Mouse (Mus musculus): Measurements from ENCODE around the gene Mr1. TPM values are rescaled to one million over a fixed set of nuclear protein-coding genes. Genes with fewer than 3 reads are reported as not detected.
A peak's percentile ranks its signal among the peaks of the same experiment; 100 is the strongest.

Mr1 gene
- polyA plus RNA-seq, 1 experiment, result 3.9 TPM

GRCm38 (mm10) chr1:155090736-155091135 is 55.9 kb downstream of the Mr1 start:
- Histone ChIP-seq H3K79me2 (ENCODE audit: control insufficient read depth, insufficient read depth) (peaks cover 10% of the 10 kb centered on the region), H3ac (ENCODE audit: control insufficient read depth, insufficient read length) (no peak overlapping the region), H3K4me2 (ENCODE audit: low read depth) (peak overlapping the region; percentile 91), H3K36me3 (ENCODE audit: control insufficient read depth, insufficient read depth) (no peaks in the 10 kb centered on the region), H3K4me3 (no peak overlapping the region), H3K27me3 (ENCODE audit: control insufficient read depth, insufficient read depth, insufficient read length) (no peaks in the 10 kb centered on the region)
- TF ChIP-seq E2F4 (IDR thresholded peaks at IDR 0.05; ENCODE audit: insufficient read depth) (no peak), POLR2AphosphoS2 (IDR thresholded peaks at IDR 0.05; ENCODE audit: insufficient read length, low read depth) (no peak)

- Histone ChIP-seq H3K79me2 (ENCODE audit: control insufficient read depth, insufficient read depth) (peaks cover 5% of the 10 kb centered on the region), H3K4me3 (no peak overlapping the region), H3K27me3 (ENCODE audit: control insufficient read depth, insufficient read depth, insufficient read length) (no peaks in the 10 kb centered on the region), H3K36me3 (ENCODE audit: control insufficient read depth, insufficient read depth) (no peaks in the 10 kb centered on the region), H3ac (ENCODE audit: control insufficient read depth, insufficient read length) (no peak overlapping the region), H3K4me2 (ENCODE audit: low read depth) (no peak overlapping the region)
- TF ChIP-seq POLR2AphosphoS2 (IDR thresholded peaks at IDR 0.05; ENCODE audit: insufficient read length, low read depth), result no peak
- TF ChIP-seq MYOG (IDR thresholded peaks at IDR 0.05; ENCODE audit: control insufficient read depth in 1 of 3, insufficient read depth in 1 of 3, insufficient read length in 2 of 3, low read depth in 2 of 3), result peak in 1 of 3 experiments; percentile 51
- no peak for TF ChIP-seq TCF3 (IDR thresholded peaks at IDR 0.05; ENCODE audit: insufficient read length, low read depth)
- TF ChIP-seq MYOD1 (IDR thresholded peaks at IDR 0.05; ENCODE audit: control insufficient read depth in 1 of 3, insufficient read length in 2 of 3, low read depth in 2 of 3), result peak in 2 of 3 experiments; percentile 26 to 42
- TF ChIP-seq MAX (IDR thresholded peaks at IDR 0.05; ENCODE audit: low read depth), result no peak
- TF ChIP-seq REST (IDR thresholded peaks at IDR 0.05; ENCODE audit: insufficient read depth, insufficient read length), result no peak
- TF ChIP-seq USF1 (IDR thresholded peaks at IDR 0.05; ENCODE audit: low read depth), result no peak
- TF ChIP-seq CEBPB (IDR thresholded peaks at IDR 0.05; ENCODE audit: insufficient read depth, poor library complexity, severe bottlenecking), result no peak
Measured at GRCm38 (mm10) chr1:155090327-155090726, 56.3 kb downstream of the Mr1 start.

- TF ChIP-seq REST (IDR thresholded peaks at IDR 0.05; ENCODE audit: insufficient read depth, insufficient read length), result no peak
- Histone ChIP-seq H3K4me3 (no peak overlapping the region), H3K79me2 (ENCODE audit: control insufficient read depth, insufficient read depth) (no peaks in the 10 kb centered on the region)
Measured at GRCm38 (mm10) chr1:155088847-155089603, 57.6 kb downstream of the Mr1 start.

DNA sequence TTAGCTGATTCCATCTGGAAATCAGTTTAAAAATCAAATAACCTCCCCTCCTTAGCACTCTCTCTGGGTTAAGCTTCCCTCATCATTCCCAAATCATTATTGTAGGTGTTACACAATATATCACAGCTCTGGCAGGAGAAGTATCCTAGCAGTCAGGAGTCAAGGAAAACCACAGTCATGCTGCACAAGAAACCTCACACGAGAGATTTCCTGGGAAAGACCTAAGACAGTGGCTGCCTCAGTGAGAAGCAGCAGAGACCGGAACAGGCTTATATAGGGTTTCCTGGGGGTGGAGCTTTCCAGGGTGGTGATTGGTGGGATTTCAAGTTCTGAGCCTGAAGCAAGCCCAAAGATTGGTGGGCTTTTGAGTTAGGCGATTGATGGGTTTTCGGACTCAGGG is 58.6 kb downstream of the Mr1 start:
- TF ChIP-seq SRF (IDR thresholded peaks at IDR 0.05; ENCODE audit: control insufficient read depth, insufficient read length, low read depth) (no peak), MYOD1 (IDR thresholded peaks at IDR 0.05; ENCODE audit: control insufficient read depth in 1 of 3, insufficient read length in 2 of 3, low read depth in 2 of 3) (no peak), POLR2AphosphoS2 (IDR thresholded peaks at IDR 0.05; ENCODE audit: insufficient read length, low read depth) (no peak), E2F4 (IDR thresholded peaks at IDR 0.05; ENCODE audit: insufficient read depth) (no peak), USF1 (IDR thresholded peaks at IDR 0.05; ENCODE audit: low read depth) (no peak), TCF3 (IDR thresholded peaks at IDR 0.05; ENCODE audit: insufficient read length, low read depth) (no peak), CEBPB (IDR thresholded peaks at IDR 0.05; ENCODE audit: insufficient read depth, poor library complexity, severe bottlenecking) (no peak), POLR2A (IDR thresholded peaks at IDR 0.05; ENCODE audit: insufficient read length, low read depth) (no peak), MAX (IDR thresholded peaks at IDR 0.05; ENCODE audit: low read depth) (no peak), REST (IDR thresholded peaks at IDR 0.05; ENCODE audit: insufficient read depth, insufficient read length) (no peak), TCF12 (IDR thresholded peaks at IDR 0.05; ENCODE audit: insufficient read depth, poor library complexity, severe bottlenecking) (no peak), MYOG (IDR thresholded peaks at IDR 0.05; ENCODE audit: control insufficient read depth in 1 of 3, insufficient read depth in 1 of 3, insufficient read length in 2 of 3, low read depth in 2 of 3) (no peak)
- Histone ChIP-seq H3K36me3 (ENCODE audit: control insufficient read depth, insufficient read depth) (no peaks in the 10 kb centered on the region), H3K4me3 (no peak overlapping the region), H3K4me2 (ENCODE audit: low read depth) (no peak overlapping the region), H3K27me3 (ENCODE audit: control insufficient read depth, insufficient read depth, insufficient read length) (no peaks in the 10 kb centered on the region), H3K79me2 (ENCODE audit: control insufficient read depth, insufficient read depth) (no peaks in the 10 kb centered on the region), H3ac (ENCODE audit: control insufficient read depth, insufficient read length) (no peak overlapping the region)

More at GRCm38 (mm10) chr1:155088847-155089603, 57.6 kb downstream of the Mr1 start:
- no peaks in the 10 kb centered on the region for H3K36me3 ChIP-seq (ENCODE audit: control insufficient read depth, insufficient read depth)
- no peaks in the 10 kb centered on the region for H3K27me3 ChIP-seq (ENCODE audit: control insufficient read depth, insufficient read depth, insufficient read length)
- peak overlapping the region; percentile 31 for H3K4me2 ChIP-seq (ENCODE audit: low read depth)
- no peak overlapping the region for H3ac ChIP-seq (ENCODE audit: control insufficient read depth, insufficient read length)

GRCm38 (mm10) chr1:155086893-155087292 is 59.7 kb downstream of the Mr1 start:
- Histone ChIP-seq H3K79me2 (ENCODE audit: control insufficient read depth, insufficient read depth) (no peaks in the 10 kb centered on the region), H3K4me2 (ENCODE audit: low read depth) (no peak overlapping the region), H3K36me3 (ENCODE audit: control insufficient read depth, insufficient read depth) (no peaks in the 10 kb centered on the region), H3K4me3 (no peak overlapping the region), H3ac (ENCODE audit: control insufficient read depth, insufficient read length) (no peak overlapping the region), H3K27me3 (ENCODE audit: control insufficient read depth, insufficient read depth, insufficient read length) (no peaks in the 10 kb centered on the region)
- TF ChIP-seq TCF12 (IDR thresholded peaks at IDR 0.05; ENCODE audit: insufficient read depth, poor library complexity, severe bottlenecking), result no peak
- TF ChIP-seq POLR2A (IDR thresholded peaks at IDR 0.05; ENCODE audit: insufficient read length, low read depth), result no peak
- no peak for TF ChIP-seq SRF (IDR thresholded peaks at IDR 0.05; ENCODE audit: control insufficient read depth, insufficient read length, low read depth)
- no peak for TF ChIP-seq MYOD1 (IDR thresholded peaks at IDR 0.05; ENCODE audit: control insufficient read depth in 1 of 3, insufficient read length in 2 of 3, low read depth in 2 of 3)
- no peak for TF ChIP-seq POLR2AphosphoS2 (IDR thresholded peaks at IDR 0.05; ENCODE audit: insufficient read length, low read depth)
- TF ChIP-seq MAX (IDR thresholded peaks at IDR 0.05; ENCODE audit: low read depth), result no peak
- no peak for TF ChIP-seq TCF3 (IDR thresholded peaks at IDR 0.05; ENCODE audit: insufficient read length, low read depth)
- no peak for TF ChIP-seq MYOG (IDR thresholded peaks at IDR 0.05; ENCODE audit: control insufficient read depth in 1 of 3, insufficient read depth in 1 of 3, insufficient read length in 2 of 3, low read depth in 2 of 3)
- TF ChIP-seq CEBPB (IDR thresholded peaks at IDR 0.05; ENCODE audit: insufficient read depth, poor library complexity, severe bottlenecking), result no peak
- TF ChIP-seq E2F4 (IDR thresholded peaks at IDR 0.05; ENCODE audit: insufficient read depth), result no peak
- TF ChIP-seq USF1 (IDR thresholded peaks at IDR 0.05; ENCODE audit: low read depth), result no peak
- no peak for TF ChIP-seq REST (IDR thresholded peaks at IDR 0.05; ENCODE audit: insufficient read depth, insufficient read length)
